Mouse (Mus musculus) cerebellum, postnatal 10 days (tissue): ENCODE measurements at regions not wholly inside any gene's neighbourhood (a gene's known extent, or its start where the extent isn't known, plus 50 kb on each side); places are given as distances from the start of the nearest gene placed in this dataset.
A peak's percentile ranks its signal among the peaks of the same experiment; 100 is the strongest.

ENCODE experiments used
- DNase-seq, 2 experiments: peaks; one replicate each; pipeline ENCODE4 v3.0.0; 2021; ENCODE audit warnings: mixed read lengths in 2 of 2

DNA sequence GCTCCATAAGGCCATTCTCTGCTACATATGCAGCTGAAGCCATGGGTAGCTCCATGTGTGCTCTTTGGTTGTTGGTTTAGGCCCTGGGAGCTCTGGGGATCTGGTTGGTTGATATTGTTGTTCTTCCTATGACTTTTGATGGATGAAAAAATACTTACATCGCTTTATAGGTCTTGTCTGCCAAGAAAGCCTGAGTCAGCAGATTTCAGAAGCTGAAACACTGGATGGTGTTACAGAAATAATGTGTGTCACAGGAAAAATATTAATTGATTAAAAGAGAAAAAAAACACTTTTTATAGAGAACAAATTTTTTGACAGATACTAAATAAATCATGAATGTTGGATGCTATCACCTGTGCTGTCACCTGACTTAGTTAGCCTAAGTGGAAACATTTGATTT, 52.4 kb upstream of the Plxna2 start:
- no peak for DNase-seq

DNA sequence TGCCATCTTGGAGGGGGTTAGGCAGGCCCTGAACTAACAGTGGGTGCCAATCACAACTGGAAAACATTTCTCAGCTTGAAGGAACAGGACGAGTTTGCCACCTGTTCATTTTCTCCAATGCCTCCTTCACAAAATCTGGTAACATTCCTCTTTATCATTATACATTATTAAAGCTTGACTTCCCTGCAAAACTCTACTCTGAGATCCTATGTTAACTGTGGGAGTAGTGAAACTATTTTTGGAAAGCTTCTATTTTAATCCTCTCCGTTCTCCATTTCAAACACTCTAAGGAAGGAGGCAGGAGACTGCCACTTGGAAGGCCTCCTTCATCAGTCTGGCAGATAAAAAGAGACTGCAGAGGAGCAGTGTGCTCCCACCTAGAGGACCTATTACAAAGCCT, 54.1 kb upstream of the Plxna2 start:
- no peak for DNase-seq

- no peak for DNase-seq
Observed at GRCm38 (mm10) chr1:194561098-194561497, 56.9 kb upstream of the Plxna2 start.

DNA sequence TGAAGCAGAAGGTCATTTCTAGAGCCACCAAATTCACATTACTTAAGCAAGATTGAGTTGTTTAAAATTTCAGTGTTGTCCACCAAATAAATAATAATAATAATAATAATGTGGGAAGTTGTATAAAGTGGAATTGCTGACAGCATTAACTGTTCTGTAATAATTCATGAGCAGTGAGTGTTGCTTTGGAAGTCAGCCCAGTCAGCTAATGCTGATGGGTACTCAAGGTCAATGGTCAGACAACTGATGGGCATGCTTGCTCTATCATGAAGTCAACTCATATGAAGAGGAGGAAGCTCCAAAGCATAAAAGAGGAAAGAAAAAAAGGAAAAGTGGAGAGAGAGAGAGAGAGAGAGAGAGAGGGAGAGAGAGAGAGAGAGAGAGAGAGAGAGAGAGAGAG, 69.4 kb upstream of the Plxna2 start:
- DNase-seq: no peak

- no peak for DNase-seq
Observed at GRCm38 (mm10) chr1:194548243-194548642, 69.8 kb upstream of the Plxna2 start.

- DNase-seq: peak; percentile 68 to 75
Observed at GRCm38 (mm10) chr1:194540923-194541322, 77.1 kb upstream of the Plxna2 start.

DNA sequence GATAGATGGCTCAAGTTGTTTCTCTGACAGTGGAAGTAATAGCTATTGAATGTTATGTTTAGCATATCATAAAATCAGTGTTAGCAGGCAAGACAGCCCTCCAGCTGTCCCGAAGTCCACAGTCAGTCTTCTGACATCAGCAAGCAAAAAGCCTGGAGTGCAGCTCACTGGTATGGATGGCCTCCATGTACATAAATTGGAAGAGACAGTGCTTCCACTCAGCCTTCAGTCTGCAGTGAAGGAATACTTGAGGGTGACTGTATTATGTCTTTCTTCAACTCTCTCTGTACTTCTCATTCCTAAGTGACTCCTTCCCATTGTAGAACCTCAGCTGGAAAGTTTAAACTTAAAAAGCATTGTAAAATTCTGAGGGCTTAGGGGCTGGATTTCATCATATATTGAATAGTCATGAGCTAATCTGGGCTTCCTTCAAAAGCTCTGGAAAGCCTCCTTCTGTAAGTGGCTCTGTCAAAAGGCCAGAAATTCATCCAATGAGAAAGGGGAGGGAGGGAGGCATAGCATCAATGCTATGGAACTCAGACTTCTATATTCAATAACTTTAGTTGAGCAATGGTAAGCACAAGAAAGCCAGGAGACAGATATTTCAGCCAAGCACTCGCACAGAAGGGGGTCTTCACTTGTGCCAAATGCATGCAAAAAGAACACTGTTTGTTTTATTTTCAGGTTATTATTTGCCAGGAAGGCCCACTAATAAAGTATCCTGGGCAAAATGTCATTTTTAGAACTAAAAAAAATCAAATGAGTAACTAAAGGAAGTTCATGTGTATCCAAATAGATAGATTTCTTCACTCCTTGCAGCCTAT, 90.5 kb upstream of the Plxna2 start:
- DNase-seq: peak; percentile 73 to 79

GRCm38 (mm10) chr1:194524976-194525375, 93.0 kb upstream of the Plxna2 start:
- peak; percentile 66 to 81 for DNase-seq

GRCm38 (mm10) chr1:194521216-194521615, 96.8 kb upstream of the Plxna2 start:
- DNase-seq: no peak

DNA sequence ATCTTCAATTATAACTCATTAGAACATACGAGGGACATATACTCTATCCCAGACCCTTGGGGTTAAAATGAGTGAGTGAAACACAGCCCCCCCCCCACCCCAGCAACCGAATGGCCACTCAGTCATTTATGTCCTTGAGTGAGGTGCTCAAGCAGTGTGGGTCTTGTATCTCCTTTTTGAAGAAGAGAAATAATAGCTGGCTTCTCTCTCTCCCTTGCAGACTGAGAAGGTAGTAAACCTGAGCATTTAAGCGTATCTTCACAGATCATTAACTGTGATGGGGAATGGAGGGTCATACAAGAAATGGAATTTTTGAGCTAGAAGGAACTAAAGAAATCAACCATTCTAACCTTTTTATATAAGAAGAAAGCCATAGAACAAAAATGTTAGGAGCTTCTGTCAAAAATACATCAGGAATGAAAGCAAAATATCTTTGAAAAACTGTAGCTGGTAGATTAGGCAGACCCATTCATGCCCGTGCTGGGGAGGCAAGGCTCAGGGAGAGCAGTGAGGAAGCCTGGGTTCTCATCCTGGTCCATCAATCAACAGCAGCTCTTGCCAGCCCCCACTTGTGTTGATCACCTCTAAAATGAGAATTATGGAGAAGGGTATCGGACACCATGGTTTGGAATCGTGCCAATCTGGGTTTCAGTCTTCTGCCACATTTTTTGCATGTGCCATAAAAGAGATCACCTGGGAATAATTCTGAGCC, 98.4 kb upstream of the Plxna2 start:
- DNase-seq: peak; percentile 13 to 29

GRCm38 (mm10) chr1:194516136-194516535, 101.9 kb upstream of the Plxna2 start:
- no peak for DNase-seq

DNA sequence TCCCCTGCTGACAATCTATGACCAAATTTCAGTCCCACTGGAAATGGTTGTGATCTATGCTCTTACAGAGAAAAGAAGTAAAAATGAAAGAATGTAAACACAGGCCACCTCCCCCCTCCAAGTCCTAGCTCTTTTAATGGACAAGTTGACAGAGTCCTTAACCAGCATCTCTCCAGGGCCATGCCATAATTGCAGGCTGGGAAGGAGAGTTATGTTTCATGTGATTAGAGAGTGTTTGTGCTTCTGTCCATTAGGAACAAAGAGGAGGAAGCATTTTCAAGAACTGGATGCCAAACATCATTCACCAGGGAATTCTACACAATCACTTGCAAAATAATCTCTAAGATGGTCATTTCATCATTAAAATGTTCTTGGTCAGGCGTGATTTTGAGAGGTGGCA, 109.7 kb upstream of the Plxna2 start:
- DNase-seq: no peak

GRCm38 (mm10) chr1:194505826-194506225, 112.2 kb upstream of the Plxna2 start:
- no peak for DNase-seq

DNA sequence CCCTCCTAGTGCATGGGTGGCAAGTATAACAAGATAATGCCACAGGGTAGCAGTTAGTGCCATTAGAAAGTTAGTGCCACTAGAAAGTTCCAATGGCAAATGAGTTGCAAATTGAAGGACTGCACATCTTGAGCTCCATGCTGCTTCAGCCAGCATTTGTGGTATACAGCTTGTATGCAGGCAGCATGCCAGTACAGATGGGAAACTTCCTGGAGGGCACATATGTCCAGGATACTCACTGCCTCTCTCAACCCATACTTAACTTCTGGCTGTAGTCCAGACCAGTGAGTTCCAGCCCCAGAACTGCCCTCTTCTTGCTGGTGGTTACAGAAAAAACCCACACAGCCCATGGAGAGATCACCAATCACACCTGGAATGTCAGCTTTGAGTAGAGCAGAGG, 113.8 kb upstream of the Plxna2 start:
- peak; percentile 39 to 63 for DNase-seq

GRCm38 (mm10) chr1:194503517-194503916, 114.5 kb upstream of the Plxna2 start:
- DNase-seq: no peak

DNA sequence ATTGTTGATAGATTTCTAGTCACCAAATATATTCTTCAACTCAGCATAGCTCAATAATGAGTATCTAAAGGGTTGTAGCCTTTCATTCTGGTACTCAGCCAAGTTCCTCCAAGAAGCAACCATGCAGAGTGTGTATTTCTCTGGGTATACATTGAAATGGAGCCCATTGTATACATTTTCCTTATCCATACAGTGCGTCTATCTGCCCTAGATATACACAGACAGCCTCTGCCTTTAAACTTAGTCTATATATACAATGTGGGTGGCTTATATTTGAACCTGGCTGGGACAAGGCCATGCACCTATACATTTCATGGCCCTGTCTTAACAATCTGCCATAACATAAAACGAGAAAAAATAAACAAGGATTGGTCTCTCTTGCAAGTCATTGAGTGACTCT, 121.6 kb upstream of the Plxna2 start:
- no peak for DNase-seq

DNA sequence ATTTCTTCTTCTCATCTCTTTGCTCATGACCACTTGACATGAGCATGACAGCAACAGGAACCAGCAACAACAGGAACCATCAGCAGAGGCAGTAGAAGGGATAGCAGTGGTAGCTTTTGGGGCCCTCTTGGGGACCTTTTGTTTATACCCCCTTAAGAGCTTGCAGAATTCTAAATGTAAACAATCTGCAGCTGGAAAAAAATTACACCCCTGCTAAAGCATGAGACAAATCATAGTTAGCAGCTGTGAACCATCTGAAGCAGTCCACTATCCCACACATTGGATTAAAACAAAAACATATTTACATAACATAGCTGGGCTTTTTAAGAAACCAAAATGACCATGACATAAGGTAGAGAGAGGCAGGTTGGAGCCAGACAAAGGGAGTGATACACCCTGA, 126.9 kb upstream of the Plxna2 start:
- no peak for DNase-seq

DNA sequence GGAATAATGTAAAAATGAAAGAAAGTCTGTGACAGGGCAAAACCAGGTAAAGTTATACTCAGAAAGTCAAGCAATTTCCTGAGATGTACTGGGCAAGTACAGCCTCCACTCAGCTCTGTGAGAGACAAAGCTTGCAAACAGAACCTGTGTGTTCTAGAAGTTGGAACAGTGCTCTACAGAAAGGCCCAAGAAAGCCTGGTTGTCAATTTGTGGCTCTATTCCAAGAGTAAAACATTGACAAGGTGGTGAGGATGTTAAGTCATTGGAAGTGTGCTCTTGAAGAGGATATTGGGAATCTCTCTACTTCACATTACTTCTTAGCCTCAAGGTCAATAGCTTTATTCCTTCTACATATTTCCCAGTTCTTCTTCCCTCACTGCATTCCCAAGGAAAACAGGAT, 129.9 kb upstream of the Plxna2 start:
- no peak for DNase-seq

DNA sequence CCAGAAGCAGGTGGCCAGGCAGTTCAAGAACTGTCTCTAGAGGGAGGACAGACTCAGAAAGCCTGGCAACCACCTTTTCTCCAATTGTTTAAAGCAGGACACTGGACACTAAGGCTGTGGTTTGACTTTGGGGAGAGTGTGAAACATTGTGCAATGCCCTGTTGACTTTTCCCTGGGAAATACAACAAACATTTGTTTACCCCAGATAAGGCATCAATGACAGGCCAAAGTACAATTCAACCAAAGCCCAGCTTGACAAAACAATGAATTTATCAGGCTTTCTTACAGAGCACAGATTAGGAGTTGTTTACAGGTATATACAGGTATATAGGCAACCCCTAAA, 135.3 kb upstream of the Plxna2 start:
- DNase-seq: no peak

DNA sequence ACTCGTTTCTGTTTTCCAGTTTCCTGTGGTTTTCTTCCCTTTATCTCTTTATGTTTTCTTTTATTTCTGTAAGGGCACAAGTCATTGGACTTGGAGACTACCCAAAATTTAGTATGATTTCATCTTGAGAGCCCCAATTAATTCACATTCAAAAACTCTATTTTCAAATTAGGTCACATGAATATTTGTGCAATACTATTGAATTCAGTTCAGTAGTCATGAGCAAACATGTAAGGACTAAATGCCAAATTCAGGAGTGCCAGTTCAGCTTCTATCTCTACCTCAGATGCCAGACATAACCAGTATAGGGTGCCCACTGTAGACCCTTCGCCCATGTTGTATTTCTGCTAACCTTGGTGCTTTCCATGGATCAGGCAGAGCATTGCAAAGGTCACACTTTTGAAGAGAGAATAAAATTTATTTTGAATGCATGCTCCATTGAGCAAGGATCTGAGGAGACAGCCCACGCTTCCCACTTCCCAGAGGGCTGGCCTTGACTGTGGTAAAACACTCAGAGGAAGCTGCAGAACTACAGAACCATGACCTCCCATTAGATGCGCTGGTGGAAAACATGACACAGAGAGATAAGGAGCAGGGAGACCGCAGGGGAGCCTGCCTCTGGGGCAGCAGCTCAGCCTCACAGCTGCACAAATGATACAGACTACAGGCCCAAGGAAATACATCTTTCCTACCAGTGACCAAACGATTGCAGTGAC, 135.9 kb upstream of the Plxna2 start:
- no peak for DNase-seq

DNA sequence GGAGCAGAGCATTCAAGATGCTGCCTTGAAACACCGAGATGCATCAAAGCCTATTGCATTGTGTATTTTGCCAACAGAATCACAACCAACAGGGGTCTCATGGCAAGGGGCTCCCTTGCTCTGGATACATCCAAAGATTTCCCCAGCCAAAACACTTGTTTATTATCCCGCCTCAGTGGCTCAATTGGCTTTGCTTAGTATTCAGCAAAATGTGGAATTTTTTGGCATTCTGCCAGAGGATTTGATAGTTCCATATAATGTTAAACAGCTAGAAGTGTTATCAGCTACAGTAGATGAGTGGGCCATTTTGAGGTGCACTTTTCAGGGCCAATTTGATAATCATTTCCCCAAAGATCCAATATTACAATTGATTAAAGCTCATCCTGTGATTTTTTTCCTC, 146.7 kb upstream of the Plxna2 start:
- DNase-seq: peak; percentile 24 to 67

DNA sequence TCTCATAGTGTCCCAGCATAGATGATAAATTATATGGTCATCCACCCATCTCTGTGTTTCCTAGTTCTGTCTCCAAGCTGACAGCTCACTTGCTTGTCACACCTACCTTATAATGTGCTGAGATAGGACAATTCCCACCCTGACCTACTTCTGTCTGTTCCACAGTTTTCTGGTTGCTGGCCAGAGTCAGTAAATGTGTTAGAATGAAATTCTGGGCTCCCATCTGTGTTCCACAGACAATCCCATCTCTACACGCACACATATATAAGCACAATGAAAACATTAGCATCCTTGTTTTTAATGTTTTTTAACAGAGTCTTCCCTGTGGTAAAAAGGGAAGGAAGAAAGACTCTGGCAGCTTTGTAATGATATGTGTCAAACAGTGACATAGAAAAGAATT, 165.5 kb upstream of the Plxna2 start:
- peak in 1 of 2 experiments; percentile 16 for DNase-seq

DNA sequence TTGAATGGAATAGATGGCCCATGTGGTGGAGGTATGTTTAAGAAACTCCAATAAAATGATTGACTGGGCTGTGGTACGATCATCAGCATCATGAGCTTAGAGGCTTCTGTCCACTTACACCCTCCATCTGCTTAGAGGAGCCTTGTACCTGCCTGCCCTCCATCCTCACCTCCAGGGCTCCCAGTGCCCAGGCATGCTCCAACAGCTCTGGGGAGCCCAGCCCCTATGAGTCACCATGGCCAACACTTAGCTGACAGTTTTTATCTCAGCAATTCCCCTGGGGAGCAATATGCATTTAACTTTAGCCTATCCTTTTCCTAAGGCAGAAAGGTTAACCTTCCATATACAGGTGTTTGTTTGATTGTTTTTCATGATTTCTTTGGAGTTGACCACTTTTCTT, 174.3 kb upstream of the Plxna2 start:
- no peak for DNase-seq

- DNase-seq: no peak
Observed at GRCm38 (mm10) chr1:194437301-194437700, 180.7 kb upstream of the Plxna2 start.
